Mouse (Mus musculus): ENCODE data around the gene Lrig3.

The Lrig3 gene

DNA sequence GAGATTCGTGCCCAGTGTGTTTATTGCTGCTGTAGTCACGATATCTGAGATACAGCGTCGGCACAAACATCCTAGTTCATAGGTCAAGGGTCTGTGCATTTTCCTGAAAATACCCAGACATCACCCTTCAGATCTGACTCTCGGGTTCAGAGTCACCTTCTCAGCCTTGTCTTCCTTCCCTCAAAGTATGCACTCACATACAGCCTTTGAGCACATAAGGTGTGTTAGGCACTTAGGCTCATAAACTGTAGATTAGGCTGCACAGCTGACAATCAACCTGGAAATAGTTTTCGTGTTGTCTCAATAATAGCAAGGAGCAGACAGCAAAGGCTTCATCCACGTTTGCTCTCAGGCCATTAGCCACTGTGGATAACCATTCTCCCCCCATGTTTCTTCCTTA lies 11.6 kb upstream of the Lrig3 start:
- peaks cover 29% of the 10 kb centered on the region for H3K4me1 ChIP-seq (replicated peaks; ENCODE audit: low read depth, low read length)
- no peaks in the 10 kb centered on the region for H3K36me3 ChIP-seq (ENCODE audit: insufficient read depth, low read length)
- peaks cover 4% of the 10 kb centered on the region; the same call in 1 of the 2 replicates for H3K9me3 ChIP-seq (ENCODE audit: low read length)
- no peak for TF ChIP-seq CTCF (conservative IDR thresholded peaks at IDR 0.05; ENCODE audit: low read length)
- TF ChIP-seq NANOG (IDR thresholded peaks at IDR 0.05; ENCODE audit: borderline replicate concordance, low read length): no peak
- TF ChIP-seq POU5F1 (IDR thresholded peaks at IDR 0.05; ENCODE audit: borderline replicate concordance, low read length): no peak
- H3K4me3 ChIP-seq (replicated peaks; ENCODE audit: low read length): no peak overlapping the region
- H3K27me3 ChIP-seq (ENCODE audit: insufficient read depth, low read length): peaks cover 4% of the 10 kb centered on the region; the same call in 1 of the 2 replicates

DNA sequence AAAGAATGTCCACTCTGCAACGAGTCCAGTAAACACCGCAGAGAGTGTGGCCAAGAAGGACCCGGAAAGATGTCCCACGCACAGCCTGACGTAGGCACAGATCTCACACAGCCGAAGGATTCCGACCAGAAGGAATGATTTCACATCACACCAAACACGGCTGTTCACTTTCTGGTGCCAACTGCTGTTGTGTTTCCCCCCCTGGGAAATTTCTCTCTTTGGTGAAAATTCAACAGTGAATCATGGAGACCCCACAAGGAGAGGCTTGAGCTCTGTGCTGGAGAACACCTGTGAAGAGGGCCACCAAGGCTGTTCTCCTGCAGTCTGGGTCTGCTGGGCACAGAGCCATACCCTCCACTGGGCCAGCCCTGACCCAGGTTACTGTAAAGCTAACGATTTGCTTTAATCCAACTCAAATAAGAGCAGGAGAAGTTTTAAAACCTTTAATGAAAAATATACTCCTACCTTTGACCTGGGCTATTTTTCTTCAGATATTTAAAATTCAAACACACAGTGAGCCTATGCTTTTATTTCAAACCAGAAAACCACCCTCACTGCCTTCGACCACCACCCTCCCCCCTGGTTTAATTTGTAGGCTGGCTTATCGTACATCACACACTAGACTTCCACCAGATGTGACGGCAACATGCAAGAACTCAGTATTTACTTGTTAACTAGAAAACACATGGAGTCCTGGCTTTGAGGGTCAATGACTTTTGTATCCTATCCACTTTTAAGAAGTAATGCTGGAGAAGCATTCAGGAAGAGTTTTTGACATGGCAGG lies 11.0 kb upstream of the Lrig3 start:
- Histone ChIP-seq H3K36me3 (ENCODE audit: insufficient read depth, low read length) (no peaks in the 10 kb centered on the region), H3K4me3 (replicated peaks; ENCODE audit: low read length) (no peak overlapping the region), H3K4me1 (replicated peaks; ENCODE audit: low read depth, low read length) (peaks cover 23% of the 10 kb centered on the region), H3K27me3 (ENCODE audit: insufficient read depth, low read length) (peaks cover 4% of the 10 kb centered on the region; the same call in 1 of the 2 replicates), H3K9me3 (ENCODE audit: low read length) (peaks cover 4% of the 10 kb centered on the region; the same call in 1 of the 2 replicates)
- TF ChIP-seq NANOG (IDR thresholded peaks at IDR 0.05; ENCODE audit: borderline replicate concordance, low read length) (no peak), CTCF (conservative IDR thresholded peaks at IDR 0.05; ENCODE audit: low read length) (no peak), POU5F1 (IDR thresholded peaks at IDR 0.05; ENCODE audit: borderline replicate concordance, low read length) (no peak)

DNA sequence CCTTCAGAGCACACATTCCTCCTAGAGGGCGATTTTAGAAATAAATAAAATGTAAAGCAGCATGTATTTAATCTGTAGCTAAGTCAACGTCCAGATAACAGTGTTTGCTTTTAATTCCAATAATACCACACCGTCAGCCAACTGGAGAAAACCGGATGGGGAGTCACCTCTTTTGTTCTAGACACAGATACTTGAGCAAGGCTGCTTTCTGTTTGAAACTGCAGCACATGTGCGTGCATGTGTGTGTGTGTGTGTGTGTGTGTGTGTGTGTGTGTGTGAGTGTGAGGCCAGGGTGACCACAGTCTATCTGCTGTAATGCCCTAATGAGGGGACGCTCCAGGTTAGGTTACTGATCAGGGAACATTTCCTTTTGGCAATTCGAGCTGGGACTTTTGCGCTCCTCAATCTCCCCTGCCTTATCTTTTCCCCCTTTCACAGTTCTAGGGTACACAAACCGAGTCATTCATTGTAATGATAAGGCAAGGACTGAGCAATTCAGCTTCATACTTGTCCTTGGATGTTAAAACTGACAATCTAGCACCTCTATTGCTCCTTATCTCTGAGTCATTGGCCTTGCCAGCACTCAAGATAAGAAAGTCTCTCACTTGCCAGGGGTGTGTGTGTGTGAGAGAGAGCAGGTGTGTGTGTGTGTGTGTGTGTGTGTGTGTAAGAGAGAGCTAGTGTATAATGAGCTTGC lies 4.4 kb upstream of the Lrig3 start:
- H3K4me1 ChIP-seq (replicated peaks; ENCODE audit: low read depth, low read length): peaks cover 20% of the 10 kb centered on the region
- no peaks in the 10 kb centered on the region for H3K9me3 ChIP-seq (ENCODE audit: low read length)
- no peak overlapping the region for H3K4me3 ChIP-seq (replicated peaks; ENCODE audit: low read length)
- no peaks in the 10 kb centered on the region for H3K36me3 ChIP-seq (ENCODE audit: insufficient read depth, low read length)
- TF ChIP-seq CTCF (conservative IDR thresholded peaks at IDR 0.05; ENCODE audit: low read length) (no peak), POU5F1 (IDR thresholded peaks at IDR 0.05; ENCODE audit: borderline replicate concordance, low read length) (no peak), NANOG (IDR thresholded peaks at IDR 0.05; ENCODE audit: borderline replicate concordance, low read length) (no peak)
- H3K27me3 ChIP-seq (ENCODE audit: insufficient read depth, low read length): no peaks in the 10 kb centered on the region

DNA sequence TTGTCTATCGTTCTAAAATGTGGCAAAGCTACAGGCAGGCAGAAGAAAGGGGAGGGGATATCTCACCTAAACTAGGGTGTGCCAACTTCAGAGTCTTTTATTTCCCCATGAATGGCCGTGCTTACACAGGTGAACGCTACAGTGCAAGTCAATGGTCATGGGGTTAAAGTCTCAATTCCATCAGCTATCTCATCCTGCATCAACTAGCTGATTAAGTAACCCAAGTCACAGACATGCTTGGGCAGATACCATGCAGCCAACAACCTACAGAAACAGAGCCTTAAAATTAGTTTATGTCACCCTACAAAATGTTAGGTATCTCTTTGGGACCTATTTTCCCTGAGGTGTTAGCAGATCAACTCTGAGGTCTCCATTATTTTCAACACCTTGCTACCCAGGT lies 1.3 kb upstream of the Lrig3 start:
- Histone ChIP-seq H3K27me3 (ENCODE audit: insufficient read depth, low read length) (no peaks in the 10 kb centered on the region), H3K4me3 (replicated peaks; ENCODE audit: low read length) (no peak overlapping the region), H3K36me3 (ENCODE audit: insufficient read depth, low read length) (no peaks in the 10 kb centered on the region), H3K9me3 (ENCODE audit: low read length) (no peaks in the 10 kb centered on the region), H3K4me1 (replicated peaks; ENCODE audit: low read depth, low read length) (peaks cover 34% of the 10 kb centered on the region)
- TF ChIP-seq POU5F1 (IDR thresholded peaks at IDR 0.05; ENCODE audit: borderline replicate concordance, low read length) (no peak), CTCF (conservative IDR thresholded peaks at IDR 0.05; ENCODE audit: low read length) (no peak), NANOG (IDR thresholded peaks at IDR 0.05; ENCODE audit: borderline replicate concordance, low read length) (no peak)

DNA sequence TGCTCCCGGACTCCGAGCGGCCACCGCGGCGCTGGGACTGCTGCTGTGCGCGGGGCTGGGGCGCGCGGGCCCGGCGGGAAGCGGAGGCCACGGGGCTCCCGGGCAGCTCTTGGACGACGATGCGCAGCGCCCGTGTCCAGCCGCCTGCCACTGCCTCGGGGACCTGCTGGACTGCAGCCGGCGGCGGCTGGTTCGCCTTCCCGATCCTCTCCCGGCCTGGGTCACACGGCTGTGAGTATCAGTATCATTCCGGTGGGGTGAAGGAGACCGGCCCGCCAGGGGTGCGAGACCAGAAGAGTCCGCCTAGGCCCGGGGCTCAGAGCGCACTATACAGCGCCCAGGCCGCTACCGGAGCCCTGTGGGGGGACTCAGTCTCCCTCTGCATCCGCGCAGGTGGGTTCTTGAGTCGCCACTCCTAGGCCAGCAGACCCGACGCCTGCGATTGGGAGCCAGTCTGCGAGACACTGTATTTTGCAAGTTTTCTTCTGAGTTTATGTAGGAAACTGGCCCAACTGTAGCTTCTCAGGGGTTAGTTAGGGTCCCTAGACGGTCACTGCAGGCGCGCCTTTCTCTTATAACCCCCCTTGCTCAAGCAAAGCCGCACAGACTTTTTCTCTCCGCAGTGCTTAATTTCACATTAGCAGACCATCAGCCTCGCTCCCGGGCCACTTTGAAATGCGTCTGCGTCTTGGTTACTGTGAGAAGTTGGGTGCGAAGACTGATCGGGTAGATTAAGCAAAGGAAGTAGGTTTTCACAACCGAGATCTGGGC lies 698 bp downstream of the Lrig3 start:
- Histone ChIP-seq H3K9me3 (ENCODE audit: low read length) (no peaks in the 10 kb centered on the region), H3K36me3 (ENCODE audit: insufficient read depth, low read length) (no peaks in the 10 kb centered on the region), H3K4me3 (replicated peaks; ENCODE audit: low read length) (peak overlapping the region; percentile 87), H3K27me3 (ENCODE audit: insufficient read depth, low read length) (no peaks in the 10 kb centered on the region), H3K4me1 (replicated peaks; ENCODE audit: low read depth, low read length) (peaks cover 52% of the 10 kb centered on the region)
- TF ChIP-seq POU5F1 (IDR thresholded peaks at IDR 0.05; ENCODE audit: borderline replicate concordance, low read length) (no peak), NANOG (IDR thresholded peaks at IDR 0.05; ENCODE audit: borderline replicate concordance, low read length) (no peak), CTCF (conservative IDR thresholded peaks at IDR 0.05; ENCODE audit: low read length) (no peak)

DNA sequence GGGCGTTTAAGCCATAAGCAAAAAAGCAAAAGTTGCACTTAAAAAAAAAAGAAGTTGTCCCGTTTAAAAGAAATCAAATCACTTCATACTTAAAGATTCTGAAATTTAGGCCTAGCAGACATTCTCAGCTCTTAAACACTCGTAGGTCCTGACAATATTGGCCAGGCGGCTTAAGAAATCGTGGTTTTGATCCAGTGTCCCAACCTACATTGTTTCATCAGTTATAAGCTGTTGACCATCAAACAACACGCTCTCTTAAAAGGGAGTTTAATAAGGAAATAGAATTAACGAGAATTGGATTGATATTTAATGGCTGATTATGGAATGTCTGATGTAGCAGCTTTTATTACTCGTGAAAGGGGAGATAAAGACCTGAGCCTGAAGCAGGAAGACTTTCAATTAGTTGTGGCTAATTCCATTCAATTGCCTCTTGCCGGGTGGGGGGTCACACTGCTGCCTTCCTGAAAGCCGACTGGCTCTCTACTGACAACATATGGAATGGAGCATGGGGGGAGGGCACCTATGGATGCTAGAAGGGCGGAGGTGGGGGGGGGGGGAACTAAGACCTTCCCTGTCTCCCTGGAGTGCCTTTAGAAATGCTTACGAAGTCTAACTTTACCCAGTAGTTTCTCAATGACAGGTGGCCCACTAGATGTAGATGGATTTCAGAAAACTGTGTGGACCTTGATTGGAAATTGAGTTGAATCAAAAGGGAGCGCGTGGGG lies 1.6 kb downstream of the Lrig3 start:
- Histone ChIP-seq H3K9me3 (ENCODE audit: low read length) (no peaks in the 10 kb centered on the region), H3K36me3 (ENCODE audit: insufficient read depth, low read length) (peaks cover 6% of the 10 kb centered on the region), H3K4me3 (replicated peaks; ENCODE audit: low read length) (peak overlapping the region; percentile 87), H3K27me3 (ENCODE audit: insufficient read depth, low read length) (no peaks in the 10 kb centered on the region), H3K4me1 (replicated peaks; ENCODE audit: low read depth, low read length) (peaks cover 52% of the 10 kb centered on the region)
- no peak for TF ChIP-seq CTCF (conservative IDR thresholded peaks at IDR 0.05; ENCODE audit: low read length)
- no peak for TF ChIP-seq POU5F1 (IDR thresholded peaks at IDR 0.05; ENCODE audit: borderline replicate concordance, low read length)
- TF ChIP-seq NANOG (IDR thresholded peaks at IDR 0.05; ENCODE audit: borderline replicate concordance, low read length): no peak

DNA sequence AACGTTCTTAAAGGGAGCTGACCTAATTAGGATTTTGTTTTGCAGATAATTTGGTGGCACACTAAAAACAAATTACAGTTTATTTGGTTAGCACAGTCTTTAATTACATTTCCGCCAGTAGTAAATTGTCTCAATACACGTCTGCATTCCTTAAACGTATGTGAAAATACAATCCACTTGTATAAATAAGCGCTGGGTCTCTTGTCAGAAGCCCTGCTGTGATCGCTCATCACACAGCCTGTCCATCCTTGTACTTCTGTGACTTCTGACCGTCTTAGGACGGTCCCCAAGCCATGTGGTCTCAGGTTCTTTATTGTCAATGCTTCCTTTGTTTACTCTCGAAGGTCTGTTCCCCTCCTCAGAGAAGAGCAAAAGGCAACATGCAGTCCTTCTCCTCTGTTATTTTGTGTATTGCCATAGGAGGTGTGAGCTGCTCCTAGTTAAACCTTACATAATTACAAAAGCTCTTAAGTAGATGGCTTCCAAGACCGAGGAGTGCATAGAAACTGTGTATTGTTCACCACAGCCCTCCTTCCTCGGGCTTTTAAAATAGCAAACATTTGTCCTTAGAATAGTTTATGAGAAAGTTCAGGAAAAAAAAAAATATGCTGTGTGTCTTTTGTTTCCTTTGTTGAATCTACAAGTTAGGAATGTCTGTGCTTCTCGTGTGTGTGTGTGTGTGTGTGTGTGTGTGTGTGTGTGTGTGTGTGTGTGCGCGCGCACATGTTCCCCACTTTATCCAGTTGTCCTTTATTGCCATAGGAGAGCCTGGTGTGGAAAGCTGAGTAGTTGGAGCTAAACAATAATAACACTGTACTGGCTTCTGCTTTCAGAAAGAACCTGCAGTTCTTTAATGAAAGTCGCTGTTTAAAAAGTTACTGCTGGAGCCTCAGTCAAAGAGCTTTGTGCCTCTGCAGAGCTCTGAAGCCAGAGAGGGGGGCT lies 2.5 kb downstream of the Lrig3 start:
- Histone ChIP-seq H3K27me3 (ENCODE audit: insufficient read depth, low read length) (no peaks in the 10 kb centered on the region), H3K9me3 (ENCODE audit: low read length) (no peaks in the 10 kb centered on the region), H3K4me1 (replicated peaks; ENCODE audit: low read depth, low read length) (peaks cover 52% of the 10 kb centered on the region), H3K4me3 (replicated peaks; ENCODE audit: low read length) (peak overlapping the region; percentile 87), H3K36me3 (ENCODE audit: insufficient read depth, low read length) (peaks cover 14% of the 10 kb centered on the region)
- TF ChIP-seq NANOG (IDR thresholded peaks at IDR 0.05; ENCODE audit: borderline replicate concordance, low read length) (no peak), POU5F1 (IDR thresholded peaks at IDR 0.05; ENCODE audit: borderline replicate concordance, low read length) (no peak), CTCF (conservative IDR thresholded peaks at IDR 0.05; ENCODE audit: low read length) (no peak)

All from E14TG2a.4 (cell line).